Mouse (Mus musculus) limb, embryonic 15.5 days (tissue): ENCODE results near the gene Ppp4r2. TPM values are rescaled to one million over a fixed set of nuclear protein-coding genes. Genes with fewer than 3 reads are reported as not detected.

Source experiments
- ATAC-seq: fragments of 200-750 bp; cut with Nextera tagmentation; 2 replicates; pipeline ENCODE4 v1.8.0; 2017; ENCODE audit warnings: low read depth, moderate TSS enrichment; ENCODE audit not compliant: insufficient number of reproducible peaks, low FRiP score, low TSS enrichment
- H3K27ac ChIP-seq: fragments of 300-500 bp; sonication (generic); 2 replicates; pipeline ENCODE4 v1.5.1; 2015; ENCODE audit warnings: moderate library complexity, mild to moderate bottlenecking, inconsistent platforms
- H3K27me3 ChIP-seq: fragments of 300-500 bp; sonication (generic); 2 replicates; pipeline ENCODE4 v1.6.1; 2015; ENCODE audit warnings: inconsistent platforms
- H3K36me3 ChIP-seq: fragments of 300-500 bp; sonication (generic); 2 replicates; pipeline ENCODE4 v1.6.1; 2015; ENCODE audit warnings: inconsistent platforms
- H3K4me1 ChIP-seq: fragments of 300-500 bp; sonication (generic); 2 replicates; pipeline ENCODE4 v1.6.1; 2015; ENCODE audit warnings: inconsistent platforms
- H3K4me2 ChIP-seq: fragments of 300-500 bp; sonication (generic); 2 replicates; pipeline ENCODE4 v1.6.1; 2015; ENCODE audit warnings: mild to moderate bottlenecking, inconsistent platforms
- H3K4me3 ChIP-seq: fragments of 300-500 bp; sonication (generic); 2 replicates; pipeline ENCODE4 v1.5.1; 2015; ENCODE audit warnings: mild to moderate bottlenecking, inconsistent platforms
- H3K9ac ChIP-seq: fragments of 300-500 bp; sonication (generic); 2 replicates; pipeline ENCODE4 v1.6.1; 2015; ENCODE audit warnings: inconsistent platforms
- H3K9me3 ChIP-seq: fragments of 300-500 bp; sonication (generic); 2 replicates; pipeline ENCODE4 v1.6.1; 2016; ENCODE audit warnings: inconsistent platforms
- WGBS: fragments of 180-500 bp; shearing (Covaris S2); methylation state at CpG from one replicate; pipeline ENCODE4 v1.1.7; 2015; 5-methylcytosine and 5-hydroxymethylcytosine counted together
- polyA plus RNA-seq: library from polyadenylated mRNA; unstranded; fragments of >200 nt; fragmentation: Nextera tagmentation; extraction: Ambion mirVana; gene quantifications from 2 replicates; pipeline ENCODE4 v1.2.1, GENCODE M21; 2015

Gene Ppp4r2
- polyA plus RNA-seq, 1 experiment from 2014 or later = 23.7 TPM

GRCm38 (mm10) chr6:100887012-100887411 is 53.6 kb downstream of the Ppp4r2 start:
- no peaks in the 10 kb centered on the region for H3K9me3 ChIP-seq
- no peak overlapping the region for H3K27ac ChIP-seq
- WGBS = 91% methylated on average over 9 of the region's 9 CpGs
- no peak overlapping the region for H3K4me2 ChIP-seq
- H3K4me1 ChIP-seq = peaks cover 5% of the 10 kb centered on the region; the same call in 1 of the 2 replicates
- H3K27me3 ChIP-seq = no peaks in the 10 kb centered on the region
- no peak for ATAC-seq
- H3K36me3 ChIP-seq = no peaks in the 10 kb centered on the region
- no peak overlapping the region for H3K9ac ChIP-seq
- H3K4me3 ChIP-seq = no peak overlapping the region

DNA sequence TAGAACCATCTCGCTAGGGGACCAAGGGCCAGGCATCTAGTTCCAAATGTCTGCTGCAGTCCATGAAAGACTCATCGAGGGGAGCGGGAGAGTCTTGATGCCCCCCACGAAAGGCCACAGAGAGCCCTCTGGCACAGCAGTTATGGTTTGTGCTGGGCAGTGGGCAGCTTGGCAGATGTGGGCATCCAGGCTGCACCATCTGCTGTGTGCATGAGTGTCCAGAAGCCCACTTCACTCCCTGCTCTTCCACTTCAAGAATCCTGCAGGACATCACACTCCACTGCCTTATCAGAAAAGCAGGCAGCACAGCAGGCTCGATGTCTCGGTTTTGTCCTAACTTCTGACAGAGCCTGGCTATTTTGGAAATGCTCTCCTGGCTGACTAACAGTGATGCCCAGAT is 55.9 kb downstream of the Ppp4r2 start:
- 83% methylated on average over 6 of the region's 6 CpGs for WGBS
- ATAC-seq = no peak
- H3K4me2 ChIP-seq = no peak overlapping the region
- H3K9me3 ChIP-seq = no peaks in the 10 kb centered on the region
- no peaks in the 10 kb centered on the region for H3K36me3 ChIP-seq
- no peak overlapping the region for H3K9ac ChIP-seq
- no peak overlapping the region for H3K27ac ChIP-seq
- no peaks in the 10 kb centered on the region for H3K27me3 ChIP-seq
- H3K4me3 ChIP-seq = no peak overlapping the region
- no peaks in the 10 kb centered on the region for H3K4me1 ChIP-seq

GRCm38 (mm10) chr6:100892489-100892888 is 59.1 kb downstream of the Ppp4r2 start:
- Histone ChIP-seq H3K9me3 (no peaks in the 10 kb centered on the region), H3K4me2 (no peak overlapping the region), H3K27me3 (no peaks in the 10 kb centered on the region), H3K27ac (no peak overlapping the region), H3K4me3 (no peak overlapping the region), H3K36me3 (no peaks in the 10 kb centered on the region), H3K9ac (no peak overlapping the region), H3K4me1 (no peaks in the 10 kb centered on the region)
- no peak for ATAC-seq
- 67% methylated on average over 4 of the region's 4 CpGs for WGBS

- Histone ChIP-seq H3K4me1 (no peaks in the 10 kb centered on the region), H3K27ac (no peak overlapping the region), H3K27me3 (no peaks in the 10 kb centered on the region), H3K9ac (no peak overlapping the region), H3K4me2 (no peak overlapping the region), H3K9me3 (no peaks in the 10 kb centered on the region), H3K4me3 (no peak overlapping the region), H3K36me3 (no peaks in the 10 kb centered on the region)
- WGBS = 76% methylated on average over 5 of the region's 5 CpGs
- ATAC-seq = no peak
Measured at GRCm38 (mm10) chr6:100893073-100893472, 59.7 kb downstream of the Ppp4r2 start.

- 30% methylated on average over 8 of the region's 8 CpGs for WGBS
- Histone ChIP-seq H3K9ac (no peak overlapping the region), H3K36me3 (no peaks in the 10 kb centered on the region), H3K9me3 (no peaks in the 10 kb centered on the region), H3K27ac (no peak overlapping the region), H3K4me3 (no peak overlapping the region), H3K27me3 (no peaks in the 10 kb centered on the region), H3K4me1 (no peaks in the 10 kb centered on the region), H3K4me2 (no peak overlapping the region)
- ATAC-seq = no peak
Measured at GRCm38 (mm10) chr6:100895183-100895582, 61.8 kb downstream of the Ppp4r2 start.

- no peak overlapping the region for H3K4me2 ChIP-seq
- H3K9ac ChIP-seq = no peak overlapping the region
- no peaks in the 10 kb centered on the region for H3K36me3 ChIP-seq
- H3K27ac ChIP-seq = no peak overlapping the region
- no peaks in the 10 kb centered on the region for H3K27me3 ChIP-seq
- no peaks in the 10 kb centered on the region for H3K9me3 ChIP-seq
- 70% methylated on average over 5 of the region's 5 CpGs for WGBS
- H3K4me1 ChIP-seq = no peaks in the 10 kb centered on the region
- ATAC-seq = no peak
- no peak overlapping the region for H3K4me3 ChIP-seq
Measured at GRCm38 (mm10) chr6:100896883-100897282, 63.5 kb downstream of the Ppp4r2 start.

DNA sequence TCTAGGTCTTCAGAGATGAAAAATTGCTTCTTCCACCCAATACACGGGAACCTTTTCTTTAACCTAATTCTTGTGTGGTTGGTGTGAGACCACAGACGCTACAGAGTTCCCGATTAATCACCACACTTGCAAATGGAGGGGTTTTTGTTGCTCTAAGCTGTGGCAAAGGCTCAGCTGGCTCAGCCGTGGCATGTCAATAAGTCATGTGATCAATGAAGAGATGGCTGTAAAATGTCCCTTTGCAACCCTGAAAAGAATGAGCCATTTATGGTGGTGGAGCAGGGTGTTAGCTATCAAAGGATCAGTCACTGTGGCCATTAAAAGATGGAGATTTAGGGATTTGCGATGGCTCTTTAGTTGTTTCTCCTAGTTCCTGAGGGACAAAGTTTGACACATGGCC is 71.0 kb downstream of the Ppp4r2 start:
- no peak overlapping the region for H3K27ac ChIP-seq
- 51% methylated on average over 5 of the region's 5 CpGs for WGBS
- no peak for ATAC-seq
- H3K4me1 ChIP-seq = 0 out of 2 replicates have a peak, but pooled peaks cover 3% of the 10 kb centered on the region
- H3K4me3 ChIP-seq = no peak overlapping the region
- no peak overlapping the region for H3K9ac ChIP-seq
- no peaks in the 10 kb centered on the region for H3K9me3 ChIP-seq
- no peak overlapping the region for H3K4me2 ChIP-seq
- H3K36me3 ChIP-seq = no peaks in the 10 kb centered on the region
- no peaks in the 10 kb centered on the region; the same call in 1 of the 2 replicates for H3K27me3 ChIP-seq

DNA sequence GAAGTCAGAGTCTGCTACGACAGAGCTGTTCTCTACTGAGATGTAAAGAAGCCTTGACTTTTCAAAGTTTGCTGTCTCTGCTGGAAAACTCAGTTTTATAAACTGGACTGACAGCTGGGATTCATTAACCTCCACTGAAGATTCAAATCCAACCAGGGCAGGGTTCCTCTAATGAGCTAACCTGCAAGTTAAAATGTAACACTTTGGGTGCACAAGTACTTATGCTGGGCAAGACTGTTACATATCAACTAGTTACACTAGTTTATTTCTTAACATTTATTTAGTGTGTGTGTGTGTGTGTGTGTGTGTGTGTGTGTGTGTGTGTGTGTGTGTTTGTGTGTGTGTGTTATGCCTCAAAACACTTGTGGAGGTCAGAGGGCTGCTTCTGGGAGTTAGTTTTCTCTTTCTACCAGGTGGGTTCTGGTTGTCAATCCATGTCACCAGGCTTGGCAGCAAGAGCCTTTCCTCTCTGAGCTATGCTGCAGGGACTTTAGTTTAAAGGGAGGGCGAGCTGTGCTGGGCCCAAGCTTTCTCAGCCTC is 76.8 kb downstream of the Ppp4r2 start:
- Histone ChIP-seq H3K27me3 (no peaks in the 10 kb centered on the region; the same call in 1 of the 2 replicates), H3K27ac (no peak overlapping the region), H3K9ac (no peak overlapping the region), H3K4me1 (peaks cover 15% of the 10 kb centered on the region; the same call in 1 of the 2 replicates), H3K4me2 (no peak overlapping the region), H3K4me3 (no peak overlapping the region), H3K9me3 (no peaks in the 10 kb centered on the region), H3K36me3 (no peaks in the 10 kb centered on the region)
- ATAC-seq = no peak
- WGBS = 34% methylated on average over 2 of the region's 2 CpGs

Other genes starting within 250 kb of the Ppp4r2 start
- gene Shq1, start 162.5 kb upstream of the Ppp4r2 start, polyA plus RNA-seq = 14.3 and 14.4 TPM in 2 replicates
- gene Gxylt2, start 128.9 kb upstream of the Ppp4r2 start, polyA plus RNA-seq = 18.6 and 23.0 TPM in 2 replicates